Mouse (Mus musculus): ENCODE measurements around the gene 9430007A20Rik.
"Not testable (repeated sequence)": the region's sequence is repeated elsewhere in the genome, so short reads cannot be mapped to it uniquely, and the experiment has no call there.

9430007A20Rik gene

GRCm38 (mm10) chr4:144519522-144519921, at the start of gene 9430007A20Rik:
Gene 9430007A20Rik (plus strand): TSS chr4:144519822.
- in situ Hi-C loops (cut with MboI, MseI) = no loop called here

GRCm38 (mm10) chr4:144493331-144493730, 26.3 kb upstream of the 9430007A20Rik start:
- in situ Hi-C loops (cut with MboI, MseI) = no loop called here

GRCm38 (mm10) chr4:144506518-144506917, 13.1 kb upstream of the 9430007A20Rik start:
- in situ Hi-C loops (cut with MboI, MseI) = no loop called here

- in situ Hi-C loops (cut with MboI, MseI) = no loop called here
Measured at GRCm38 (mm10) chr4:144544689-144545088, 25.1 kb downstream of the 9430007A20Rik start.

GRCm38 (mm10) chr4:144545339-144545738, 25.7 kb downstream of the 9430007A20Rik start:
- in situ Hi-C loops (cut with MboI, MseI) = not testable (repeated sequence)

GRCm38 (mm10) chr4:144551156-144551555, 31.5 kb downstream of the 9430007A20Rik start:
- in situ Hi-C loops (cut with MboI, MseI) = no loop called here

- in situ Hi-C loops (cut with MboI, MseI) = no loop called here
Measured at GRCm38 (mm10) chr4:144559792-144560191, 40.2 kb downstream of the 9430007A20Rik start.

- in situ Hi-C loops (cut with MboI, MseI) = no loop called here
Measured at GRCm38 (mm10) chr4:144561205-144561604, 41.6 kb downstream of the 9430007A20Rik start.

GRCm38 (mm10) chr4:144565034-144565433, 45.4 kb downstream of the 9430007A20Rik start, which contains the start of gene Gm13124:
Gene Gm13124 (minus strand): TSS chr4:144565134.
- in situ Hi-C loops (cut with MboI, MseI) = no loop called here

GRCm38 (mm10) chr4:144567752-144568151, 48.1 kb downstream of the 9430007A20Rik start:
- in situ Hi-C loops (cut with MboI, MseI) = no loop called here

Measured in T-helper 1 cell (primary cell).